Mouse (Mus musculus) v-Abl transformed pro-B cells (cell line): ENCODE results near the gene Cdc37.

Source experiments
- in situ Hi-C, 2 experiments: fragments of 400-800 bp; cut with MboI; formaldehyde crosslinking; loops; one replicate each; pipeline ENCODE4 v1.15.1; 2025; ENCODE audit not compliant: unreplicated experiment in 2 of 2

Cdc37 gene

DNA sequence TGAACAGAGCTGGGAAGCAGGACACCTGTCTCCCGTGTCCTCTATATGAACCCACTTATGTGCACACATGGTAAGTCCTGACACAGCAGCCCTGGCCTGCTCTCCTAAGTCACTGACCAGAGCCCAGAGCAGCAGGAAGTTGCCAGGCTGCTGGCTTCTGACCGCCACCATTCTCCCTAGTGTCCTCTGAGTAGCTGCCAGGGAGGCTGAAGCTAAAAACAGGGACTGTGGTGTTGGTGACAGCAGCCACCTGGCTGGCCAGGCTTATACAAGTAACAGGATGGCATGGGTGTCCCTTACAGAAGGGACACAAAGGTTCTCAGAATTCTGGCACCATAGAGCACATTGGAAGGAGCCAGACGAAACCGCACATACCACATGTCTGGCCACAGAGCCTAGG, 4.4 kb downstream of the Cdc37 start:
- in situ Hi-C loops = loop anchor here (10.0 to 25.0 kb wide), 3 partner anchors 141 to 508 kb away; partner anchors contain the start of genes Olfm2 (in 2 of the 2), Fbxl12 (in 1 of the 2), Mrpl4 (in 1 of the 2) and Ubl5 (in 1 of the 2)

DNA sequence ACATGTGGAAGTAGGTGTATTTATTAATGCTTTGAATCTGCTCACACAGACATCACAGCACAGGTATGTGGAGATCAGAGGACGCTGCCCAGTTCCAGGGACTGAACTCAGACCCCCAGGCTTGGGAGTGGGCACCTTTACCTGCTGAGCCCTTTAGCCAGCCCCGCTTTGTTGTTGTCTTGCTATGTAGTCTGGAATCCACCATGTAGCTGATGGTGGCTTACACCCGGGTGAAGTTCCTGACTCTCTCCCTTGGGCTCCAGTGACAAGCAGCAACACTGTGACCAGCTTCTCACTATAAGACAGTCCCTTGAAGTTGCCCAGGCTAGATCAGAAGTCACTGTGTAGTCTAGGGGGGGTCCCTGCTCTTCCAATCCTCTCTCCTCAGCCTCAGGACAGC, 5.4 kb downstream of the Cdc37 start:
- in situ Hi-C loops = loop anchor here (5.0 to 25.0 kb wide), 5 partner anchors 117 to 507 kb away; partner anchors contain the start of genes Olfm2 (in 2 of the 2), Fbxl12 (in 1 of the 2), Icam4 (in 1 of the 2) and Mrpl4 (in 1 of the 2)

DNA sequence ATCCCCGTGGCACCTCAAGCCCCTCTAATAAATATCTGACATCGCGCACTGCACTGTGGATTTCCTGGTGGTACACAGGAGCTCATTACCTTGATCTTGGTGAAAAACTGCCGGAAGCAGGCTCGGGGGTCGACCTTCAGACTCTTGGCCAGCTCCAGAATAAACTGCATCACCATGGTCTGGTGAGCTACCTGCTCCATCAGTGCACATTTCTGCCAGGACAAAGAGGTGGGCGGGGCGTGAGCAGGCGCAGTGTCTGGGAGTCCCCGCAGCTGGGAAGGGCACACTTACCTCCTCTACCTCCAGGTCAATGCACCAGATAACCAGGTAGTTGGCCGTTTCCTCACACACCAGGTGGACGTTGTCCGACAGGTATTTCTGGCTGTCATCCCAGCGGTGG, 7.9 kb downstream of the Cdc37 start:
- in situ Hi-C loops = loop anchor here (5.0 to 25.0 kb wide), 5 partner anchors 115 to 505 kb away; partner anchors contain the start of genes Olfm2 (in 2 of the 2), Fbxl12 (in 1 of the 2), Icam4 (in 1 of the 2) and Mrpl4 (in 1 of the 2)

DNA sequence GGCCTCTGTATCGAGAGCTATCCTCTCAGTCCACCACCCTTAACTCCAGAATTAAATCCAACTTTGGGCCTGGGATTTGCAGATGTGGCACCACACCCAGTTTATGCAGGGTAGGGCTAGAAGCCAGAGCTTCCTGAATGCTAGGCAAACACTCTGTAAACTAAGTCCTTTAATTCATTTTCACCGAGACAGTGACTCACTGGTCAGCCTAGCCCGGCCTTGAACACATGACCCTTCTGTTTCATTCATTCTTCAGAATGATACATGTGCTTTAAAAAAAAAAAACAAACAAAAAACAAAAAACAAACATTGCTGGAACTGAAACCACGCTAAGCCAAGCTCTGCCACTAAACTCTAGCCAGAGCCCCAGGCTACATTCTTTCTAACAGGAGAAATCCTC, 11.4 kb downstream of the Cdc37 start:
- in situ Hi-C loops = loop anchor here (25.0 kb wide), 2 partner anchors 401 to 501 kb away; partner anchors contain the start of genes Olfm2 (in 2 of the 2), Fbxl12 (in 1 of the 2) and Ubl5 (in 1 of the 2)

DNA sequence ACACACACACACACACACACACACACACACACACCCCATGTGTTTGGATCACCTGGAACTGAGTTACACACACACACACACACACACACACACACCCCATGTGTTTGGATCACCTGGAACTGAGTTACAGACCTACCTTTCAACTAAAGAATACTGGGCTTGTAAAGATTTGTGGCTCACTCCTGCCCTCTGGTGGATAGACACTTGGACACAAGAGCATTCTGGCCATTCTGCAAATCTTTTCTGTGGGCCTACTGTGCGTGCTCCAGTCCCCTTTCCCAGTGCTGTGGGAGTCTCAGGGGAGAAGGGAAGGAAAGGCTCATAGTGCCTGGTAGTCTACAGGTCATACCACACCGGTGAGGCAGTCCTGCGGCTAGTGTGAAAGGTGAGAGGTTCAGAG, 12.6 kb downstream of the Cdc37 start:
- in situ Hi-C loops = loop anchor here (25.0 kb wide), 2 partner anchors 400 to 500 kb away; partner anchors contain the start of genes Olfm2 (in 2 of the 2), Fbxl12 (in 1 of the 2) and Ubl5 (in 1 of the 2)

DNA sequence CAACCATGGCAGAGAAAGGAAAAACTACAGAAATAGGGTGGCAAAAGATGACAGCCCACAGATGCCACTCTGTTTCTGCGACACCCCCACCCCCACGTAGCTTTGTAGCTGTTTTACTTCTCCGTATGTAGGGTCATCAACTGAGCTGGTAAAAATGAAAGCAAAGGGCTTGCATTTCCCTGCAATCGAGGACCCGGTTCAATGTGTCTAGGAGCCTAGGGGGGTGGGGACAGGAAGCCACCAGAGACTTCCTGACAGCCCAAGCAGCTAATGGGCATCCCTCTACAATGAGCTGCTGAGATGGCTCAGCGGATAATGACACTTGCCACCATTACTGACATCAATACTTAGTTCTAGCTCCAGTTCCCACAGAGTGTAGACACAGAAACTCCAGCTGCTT, 13.4 kb downstream of the Cdc37 start:
- in situ Hi-C loops = loop anchor here (25.0 kb wide), 2 partner anchors 399 to 499 kb away; partner anchors contain the start of genes Olfm2 (in 2 of the 2), Fbxl12 (in 1 of the 2) and Ubl5 (in 1 of the 2)

DNA sequence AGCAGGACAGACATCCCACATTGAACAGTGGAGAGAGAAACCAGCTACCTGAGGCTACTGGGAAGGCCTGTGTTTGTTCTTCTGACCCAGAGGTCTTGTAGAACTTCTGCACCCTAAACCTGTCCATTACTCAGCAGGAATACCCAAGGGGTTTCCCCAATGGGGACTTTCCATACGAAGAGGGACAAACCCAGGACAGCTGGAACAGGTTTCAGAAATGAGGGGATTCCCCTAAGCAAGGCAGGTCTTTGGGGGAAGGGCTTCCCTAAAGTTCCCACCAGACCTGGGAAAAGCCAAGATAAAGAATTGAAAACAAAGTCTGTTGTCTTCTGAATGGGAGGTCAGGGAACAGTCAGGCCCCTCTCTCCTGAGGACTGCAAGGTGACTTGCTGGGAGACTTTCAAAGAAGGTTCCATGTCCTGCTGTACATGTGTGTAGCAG, 13.8 kb downstream of the Cdc37 start:
- in situ Hi-C loops = loop anchor here (25.0 kb wide), 2 partner anchors 399 to 499 kb away; partner anchors contain the start of genes Olfm2 (in 2 of the 2), Fbxl12 (in 1 of the 2) and Ubl5 (in 1 of the 2)

DNA sequence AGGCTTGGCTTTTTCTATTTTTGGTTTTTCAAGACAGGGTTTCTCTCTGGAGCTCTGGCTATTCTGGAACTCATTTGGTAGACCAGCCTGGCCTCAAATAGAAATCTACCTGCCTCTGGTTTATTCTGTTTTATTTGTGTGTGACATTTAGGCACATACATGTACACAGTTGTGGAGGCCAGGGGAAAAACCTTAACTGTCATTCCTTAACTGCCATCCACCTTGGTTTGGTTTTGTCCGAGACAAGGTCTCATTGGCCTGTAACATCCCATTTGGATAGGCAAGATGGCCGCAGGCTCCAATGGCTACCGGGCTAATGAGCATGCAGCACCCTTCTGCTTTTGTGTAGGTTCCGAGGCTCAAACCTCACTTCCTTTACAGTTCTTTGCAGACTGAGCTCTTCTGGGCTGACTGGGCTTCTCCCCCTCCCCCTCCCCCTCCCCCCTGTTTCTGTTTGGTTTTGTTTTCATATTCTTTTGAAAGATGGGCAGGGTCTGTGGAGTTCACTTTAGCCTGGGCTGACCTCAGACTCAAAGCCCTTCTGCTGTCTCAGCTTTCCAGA, 14.4 kb downstream of the Cdc37 start:
- in situ Hi-C loops = loop anchor here (25.0 kb wide), 2 partner anchors 398 to 498 kb away; partner anchors contain the start of genes Olfm2 (in 2 of the 2), Fbxl12 (in 1 of the 2) and Ubl5 (in 1 of the 2)

DNA sequence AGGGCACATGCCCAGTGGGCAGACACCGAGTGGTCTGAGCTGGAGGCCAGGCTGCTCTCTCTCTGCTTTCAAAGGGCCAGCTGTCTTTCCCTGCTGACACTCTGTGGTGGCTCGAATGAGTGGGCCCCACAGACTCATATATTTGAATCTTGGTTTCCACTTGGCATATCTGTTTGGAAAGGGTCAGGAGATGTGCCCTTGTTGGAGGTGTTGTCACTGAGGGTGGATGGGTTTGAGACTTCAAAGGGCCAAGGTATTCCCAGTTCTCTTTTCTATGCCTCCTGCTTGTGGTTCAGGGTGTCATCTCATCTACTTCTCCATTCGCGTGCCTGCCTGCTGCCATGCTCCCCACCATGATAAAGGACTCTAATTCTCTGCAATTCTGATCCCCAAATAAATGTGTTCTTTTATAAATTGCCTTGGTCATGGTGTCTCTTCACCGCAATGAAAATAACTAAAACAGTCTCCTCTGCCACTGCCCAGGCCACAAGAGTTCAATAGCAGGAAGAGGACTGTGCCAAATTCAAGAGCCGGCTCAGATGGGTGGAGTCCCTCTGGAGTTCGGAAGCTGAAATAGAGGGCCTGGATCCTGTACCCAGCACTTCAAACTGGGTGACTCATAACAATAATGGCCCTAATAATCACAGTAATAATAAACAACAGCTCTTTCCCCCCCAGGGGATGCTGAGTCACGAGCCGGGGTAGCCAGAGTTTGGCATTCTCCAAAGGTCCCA, 15.0 kb downstream of the Cdc37 start:
- in situ Hi-C loops = loop anchor here (5.0 to 25.0 kb wide), 4 partner anchors 107 to 497 kb away; partner anchors contain the start of genes Olfm2 (in 2 of the 2), Fbxl12 (in 1 of the 2), Icam4 (in 1 of the 2) and Ubl5 (in 1 of the 2)

DNA sequence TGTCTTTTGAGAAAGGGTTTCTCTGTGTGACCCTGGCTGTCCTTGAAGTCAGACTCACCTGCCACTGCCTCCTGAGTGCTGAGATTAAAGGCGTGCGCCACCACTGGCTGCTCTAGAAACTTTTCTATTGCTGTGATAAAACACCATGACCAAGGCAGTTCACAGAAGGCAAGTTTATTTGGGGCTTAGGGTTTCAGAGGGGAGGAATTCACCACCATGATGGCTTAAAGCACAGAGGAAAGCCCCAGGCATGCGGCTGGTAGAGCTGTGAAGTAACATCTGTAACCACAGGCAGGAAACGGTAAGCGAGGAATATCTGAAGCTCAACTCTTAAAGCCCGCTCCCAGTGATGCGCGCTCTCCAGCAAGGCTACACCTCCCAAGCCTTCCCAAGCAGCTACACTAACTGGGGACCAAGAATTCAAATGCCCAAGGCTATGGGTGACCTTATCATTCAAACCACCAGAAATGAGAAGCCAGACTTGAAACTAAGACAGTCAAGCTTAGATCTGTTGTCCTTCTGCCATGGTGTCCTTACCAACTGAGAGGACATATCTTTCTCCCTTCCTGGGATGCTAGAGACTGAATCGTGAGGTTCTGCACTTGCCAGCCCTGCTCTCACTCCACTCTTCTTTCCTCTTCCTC, 16.6 kb downstream of the Cdc37 start:
- in situ Hi-C loops = loop anchor here (5.0 to 25.0 kb wide), 4 partner anchors 106 to 496 kb away; partner anchors contain the start of genes Olfm2 (in 2 of the 2), Fbxl12 (in 1 of the 2), Icam4 (in 1 of the 2) and Ubl5 (in 1 of the 2)

DNA sequence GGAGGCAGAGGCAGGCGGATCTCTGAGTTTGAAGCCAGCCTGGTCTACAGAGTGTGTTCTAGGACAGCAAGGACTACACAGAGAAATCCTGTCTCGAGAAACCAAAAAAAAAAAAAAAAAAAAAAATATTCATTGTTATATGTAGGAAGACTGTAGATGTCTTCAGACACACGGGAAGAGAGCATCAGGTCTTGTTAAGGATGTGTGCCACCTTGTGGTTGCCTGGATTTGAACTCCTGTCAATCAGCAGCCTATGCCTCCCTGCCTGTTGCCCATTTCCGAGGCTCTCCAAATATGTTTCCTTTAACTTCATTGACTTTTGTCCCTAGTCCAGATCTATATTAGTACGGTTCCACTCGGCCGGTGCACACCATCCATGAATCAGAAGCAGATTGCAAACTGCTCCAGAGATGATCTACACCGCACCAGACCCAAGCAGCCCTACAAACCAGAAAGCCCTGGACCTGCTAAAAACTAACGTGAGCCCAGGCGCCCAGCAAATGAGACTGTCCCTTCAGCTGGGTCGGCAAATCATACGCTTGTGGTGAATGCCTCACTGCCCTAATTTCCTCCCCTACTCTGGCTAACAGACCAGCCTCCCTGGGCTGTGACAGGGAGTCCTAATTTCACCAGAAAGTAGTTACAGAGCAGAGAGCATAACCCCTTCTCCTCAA, 17.5 kb downstream of the Cdc37 start:
- in situ Hi-C loops = loop anchor here (5.0 to 25.0 kb wide), 4 partner anchors 105 to 495 kb away; partner anchors contain the start of genes Olfm2 (in 2 of the 2), Fbxl12 (in 1 of the 2), Icam4 (in 1 of the 2) and Ubl5 (in 1 of the 2)

DNA sequence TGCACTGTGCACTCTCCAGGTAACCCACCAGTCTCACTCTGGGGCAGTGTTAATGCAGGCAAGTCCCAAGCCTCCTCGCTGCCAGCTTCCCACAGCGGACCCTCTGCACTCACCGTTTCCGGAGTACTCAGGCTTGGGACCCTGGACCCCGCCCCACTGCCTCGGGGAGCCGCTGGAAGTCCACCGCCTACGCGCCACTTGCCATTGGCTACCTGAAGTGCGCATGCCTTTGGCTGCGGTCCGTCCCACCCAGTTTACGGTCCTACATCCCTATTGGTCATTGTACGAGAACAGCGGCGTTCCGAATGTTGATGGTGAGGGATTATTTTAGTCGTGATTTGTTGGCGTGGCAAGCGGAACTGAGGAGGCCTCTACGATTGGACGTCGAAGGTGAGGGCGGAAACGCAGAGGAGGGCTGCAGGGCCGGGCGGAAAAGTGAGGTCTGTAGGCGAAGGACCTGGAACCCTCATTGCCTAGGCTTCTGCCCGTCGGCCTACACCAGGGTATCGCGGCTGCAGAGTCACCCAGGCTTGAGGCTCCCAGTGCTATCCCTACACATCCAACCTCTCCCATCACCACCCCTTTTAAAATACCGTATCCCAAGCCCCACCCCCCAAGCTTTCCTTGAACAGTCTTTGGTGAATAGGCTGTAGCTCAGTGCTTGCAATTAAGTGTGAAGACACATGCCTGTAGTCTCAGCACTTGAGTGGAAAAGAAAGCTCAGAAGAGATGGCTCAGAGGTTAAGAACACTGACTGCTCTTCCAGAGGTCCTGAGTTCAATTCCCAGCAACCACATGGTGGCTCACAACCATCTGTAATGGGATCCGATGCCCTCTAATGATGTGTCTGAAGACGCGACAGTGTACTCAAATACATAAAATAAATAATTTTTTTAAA, 18.5 kb downstream of the Cdc37 start, which contains the start of gene Tyk2:
TSS of gene Tyk2 (minus strand) at position 185 of the 898 bp plus-strand sequence.
- in situ Hi-C loops = loop anchor here (5.0 to 25.0 kb wide), 4 partner anchors 104 to 494 kb away; partner anchors contain the start of genes Olfm2 (in 2 of the 2), Fbxl12 (in 1 of the 2), Icam4 (in 1 of the 2) and Ubl5 (in 1 of the 2)

DNA sequence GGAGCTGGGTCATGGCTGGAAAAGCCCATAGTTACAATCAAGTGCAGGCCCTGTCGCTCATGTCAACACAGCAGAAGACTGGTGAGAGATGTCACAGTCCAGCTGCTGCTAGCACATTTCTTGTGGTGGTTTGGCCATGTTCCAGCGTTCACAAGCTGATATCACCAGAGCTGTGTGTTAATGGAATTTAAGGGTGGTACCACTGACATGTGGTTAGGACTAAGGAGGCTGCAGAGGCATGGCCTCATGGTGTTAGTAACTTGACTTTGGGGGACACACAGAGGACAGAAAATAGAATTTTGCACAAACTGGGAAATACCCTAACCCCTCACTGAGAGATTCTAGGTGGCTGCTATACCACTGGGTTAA, 23.5 kb downstream of the Cdc37 start:
- in situ Hi-C loops = loop anchor here (5.0 to 25.0 kb wide), 3 partner anchors 34 to 489 kb away; partner anchors contain the start of genes Olfm2 (in 2 of the 2), Fbxl12 (in 1 of the 2), Gm38431 (in 1 of the 2) and Raver1 (in 1 of the 2)

DNA sequence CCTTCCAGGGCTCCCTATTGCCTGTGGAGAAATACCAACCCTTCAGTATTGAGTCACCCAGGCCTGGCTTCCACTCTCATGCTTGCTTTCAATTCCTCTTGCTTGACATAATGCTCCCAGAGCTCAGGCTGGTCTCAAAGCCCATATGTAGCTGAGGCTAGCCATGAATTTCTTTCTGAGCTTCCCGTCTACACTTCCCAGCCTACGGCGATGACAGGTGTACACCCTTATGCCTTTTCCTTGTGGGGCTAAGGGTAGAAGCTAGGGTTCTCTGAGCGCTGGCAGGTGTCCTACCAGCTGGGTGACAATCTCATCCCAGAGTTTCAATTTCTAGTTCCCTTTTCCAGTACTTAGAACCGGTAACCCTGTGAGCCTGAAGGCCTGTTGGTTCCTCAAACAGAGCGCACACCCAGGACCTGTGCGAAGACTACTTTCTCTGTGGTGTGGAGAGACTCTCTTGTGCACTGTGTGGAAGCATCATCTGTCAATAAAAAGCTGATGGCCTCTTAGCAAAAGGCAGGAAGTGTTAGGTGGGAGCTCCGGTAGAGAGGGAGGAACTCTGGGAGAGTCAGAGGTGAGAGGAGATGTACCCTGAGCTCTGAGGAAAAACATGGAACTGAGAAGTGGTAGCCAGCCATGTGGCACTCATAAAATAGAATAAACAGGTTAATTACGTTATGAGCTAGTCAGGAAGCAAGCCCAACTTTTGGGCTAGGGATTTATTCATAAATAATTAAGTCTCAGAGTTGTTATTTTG, 24.1 kb downstream of the Cdc37 start:
- in situ Hi-C loops = loop anchor here (5.0 to 25.0 kb wide), 3 partner anchors 33 to 488 kb away; partner anchors contain the start of genes Olfm2 (in 2 of the 2), Fbxl12 (in 1 of the 2), Gm38431 (in 1 of the 2) and Raver1 (in 1 of the 2)

DNA sequence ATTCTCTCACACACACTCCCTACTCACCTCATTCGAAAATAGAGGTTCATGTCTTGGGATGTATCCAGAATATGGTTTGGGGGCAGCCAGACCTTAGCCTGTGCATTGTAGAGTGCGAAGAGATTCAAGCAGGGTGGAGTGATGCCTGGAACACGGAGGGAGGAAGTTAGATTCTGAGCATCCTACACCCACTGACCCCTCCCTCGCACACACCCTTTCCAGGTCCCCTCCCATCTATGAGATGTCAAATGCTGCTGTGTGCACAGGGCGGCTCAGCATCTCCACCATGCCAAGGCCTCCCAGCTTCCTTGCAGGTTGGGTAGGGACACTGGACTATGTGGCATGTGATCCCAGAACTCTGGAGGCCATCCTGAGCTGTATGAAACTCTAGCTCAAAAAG, 24.9 kb downstream of the Cdc37 start:
- in situ Hi-C loops = loop anchor here (5.0 to 25.0 kb wide), 3 partner anchors 33 to 488 kb away; partner anchors contain the start of genes Olfm2 (in 2 of the 2), Fbxl12 (in 1 of the 2), Gm38431 (in 1 of the 2) and Raver1 (in 1 of the 2)

DNA sequence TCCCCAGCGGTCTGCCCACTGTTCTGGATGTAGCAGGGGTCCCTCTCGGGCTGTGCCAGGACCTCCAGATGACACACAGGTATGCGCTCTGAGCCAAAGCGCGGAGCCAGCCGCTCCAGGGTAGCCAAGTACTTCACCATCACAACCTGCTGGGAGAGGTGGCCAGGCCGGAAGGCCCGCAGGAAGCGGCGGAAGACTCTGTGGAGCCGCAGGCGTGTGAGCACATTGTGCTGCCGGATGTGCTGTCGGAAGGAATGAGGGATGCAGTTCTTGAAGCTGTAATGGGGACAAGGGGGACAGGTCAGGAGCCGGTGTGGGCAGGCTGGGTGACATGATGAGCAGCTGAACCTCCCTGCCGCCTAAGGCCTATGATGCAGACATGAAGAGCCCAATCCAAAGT, 28.3 kb downstream of the Cdc37 start:
- in situ Hi-C loops = no loop called here

DNA sequence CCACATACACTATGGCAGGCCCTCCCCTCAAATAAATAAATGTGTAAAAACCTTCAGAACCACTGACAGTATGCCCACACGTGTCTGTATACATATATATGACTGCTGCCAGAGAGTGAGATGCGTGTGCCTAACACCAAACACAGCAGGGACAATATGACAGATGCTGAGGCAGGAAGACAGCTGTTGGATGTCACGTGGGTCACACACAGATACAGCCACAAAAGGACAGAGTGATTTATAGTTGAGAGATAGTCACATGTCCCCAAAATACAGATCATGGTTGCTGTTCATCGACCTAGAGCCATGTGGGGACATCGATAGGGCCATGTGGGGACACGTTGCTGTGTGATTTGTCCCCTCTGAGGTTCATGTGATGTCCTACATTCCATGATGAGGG, 32.7 kb downstream of the Cdc37 start:
- in situ Hi-C loops = no loop called here
